Mouse (Mus musculus): ENCODE measurements at regions not wholly inside any gene's neighbourhood (a gene's known extent, or its start where the extent isn't known, plus 50 kb on each side); places are given as distances from the start of the nearest gene placed in this dataset.

DNA sequence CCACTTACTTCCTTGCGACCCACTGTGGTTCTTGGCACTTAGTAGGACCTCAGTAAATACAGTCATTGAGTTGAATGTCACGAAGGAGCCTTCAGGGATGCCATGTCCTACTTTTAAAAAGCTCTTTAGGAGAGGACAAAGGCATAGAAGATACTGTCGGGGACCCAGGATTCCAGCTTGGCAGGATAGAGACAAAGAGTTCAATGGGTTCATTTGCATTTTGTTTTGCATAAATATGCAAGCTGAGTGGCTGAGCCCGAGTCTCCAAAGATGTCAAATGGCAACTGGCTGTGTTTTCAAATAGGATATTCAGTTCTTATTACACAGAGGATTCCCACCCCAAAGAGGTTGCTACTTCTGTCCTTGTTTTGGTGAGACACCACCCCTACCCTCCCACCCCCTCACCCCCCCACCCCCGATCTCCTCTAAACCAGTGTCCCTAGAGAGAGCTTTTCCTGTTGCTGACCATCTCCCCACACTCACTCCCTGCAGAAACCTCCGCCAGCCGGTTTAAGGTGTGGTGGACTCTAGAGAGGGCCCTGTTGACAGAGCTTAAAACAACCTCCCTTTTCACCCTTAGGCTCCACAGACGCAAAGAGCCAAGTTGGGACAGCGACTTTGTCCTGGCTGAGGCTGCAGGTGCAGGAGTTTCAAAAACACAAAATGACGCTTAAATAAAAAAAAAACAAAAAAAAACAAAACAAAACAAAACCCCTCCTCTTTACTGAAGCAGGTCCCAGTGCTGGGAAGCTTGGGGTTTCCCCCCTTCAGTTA lies 57.9 kb downstream of the Sox9 start:
- WGBS: 25% methylated on average over 10 of the region's 10 CpGs
- Histone ChIP-seq H3K9ac (ENCODE audit: low read depth, low read length) (no peak overlapping the region), H3K4me1 (ENCODE audit: control insufficient read depth, insufficient read depth, low read length) (no peaks in the 10 kb centered on the region), H3K4me3 (ENCODE audit: insufficient read depth, low read depth, low read length) (no peak overlapping the region), H3K36me3 (ENCODE audit: control insufficient read depth, insufficient read depth, low read length) (no peaks in the 10 kb centered on the region), H3K79me2 (ENCODE audit: control insufficient read depth, insufficient read depth, low read length) (no peaks in the 10 kb centered on the region), H3K27me3 (ENCODE audit: control insufficient read depth, insufficient read depth, low read length) (no peaks in the 10 kb centered on the region), H3K27ac (replicated peaks; ENCODE audit: insufficient read depth, low read depth, low read length) (no peak overlapping the region)
- TF ChIP-seq CTCF (IDR thresholded peaks at IDR 0.05; ENCODE audit: low read depth, low read length): no peak
- no peak for TF ChIP-seq POLR2A (IDR thresholded peaks at IDR 0.05; ENCODE audit: extremely low read depth, insufficient read depth, low read length)
- no peak for DNase-seq (ENCODE audit: extremely low read depth, low read depth, low spot score)

- Histone ChIP-seq H3K27ac (replicated peaks; ENCODE audit: insufficient read depth, low read depth, low read length) (no peak overlapping the region), H3K4me1 (ENCODE audit: control insufficient read depth, insufficient read depth, low read length) (no peaks in the 10 kb centered on the region), H3K79me2 (ENCODE audit: control insufficient read depth, insufficient read depth, low read length) (no peaks in the 10 kb centered on the region), H3K9ac (ENCODE audit: low read depth, low read length) (no peak overlapping the region), H3K4me3 (ENCODE audit: insufficient read depth, low read depth, low read length) (no peak overlapping the region), H3K36me3 (ENCODE audit: control insufficient read depth, insufficient read depth, low read length) (no peaks in the 10 kb centered on the region), H3K27me3 (ENCODE audit: control insufficient read depth, insufficient read depth, low read length) (no peaks in the 10 kb centered on the region)
- no peak for DNase-seq (ENCODE audit: extremely low read depth, low read depth, low spot score)
- TF ChIP-seq POLR2A (IDR thresholded peaks at IDR 0.05; ENCODE audit: extremely low read depth, insufficient read depth, low read length) (no peak), CTCF (IDR thresholded peaks at IDR 0.05; ENCODE audit: low read depth, low read length) (no peak)
- WGBS: 31% methylated on average over 10 of the region's 10 CpGs
Observed at GRCm38 (mm10) chr11:112840495-112840828, 58.4 kb downstream of the Sox9 start.

GRCm38 (mm10) chr11:112844258-112844901 lies 62.4 kb downstream of the Sox9 start:
- H3K27me3 ChIP-seq (ENCODE audit: control insufficient read depth, insufficient read depth, low read length): no peaks in the 10 kb centered on the region
- H3K36me3 ChIP-seq (ENCODE audit: control insufficient read depth, insufficient read depth, low read length): no peaks in the 10 kb centered on the region
- 47% methylated on average over 8 of the region's 8 CpGs for WGBS
- no peak overlapping the region for H3K9ac ChIP-seq (ENCODE audit: low read depth, low read length)
- H3K4me1 ChIP-seq (ENCODE audit: control insufficient read depth, insufficient read depth, low read length): no peaks in the 10 kb centered on the region
- no peak for TF ChIP-seq POLR2A (IDR thresholded peaks at IDR 0.05; ENCODE audit: extremely low read depth, insufficient read depth, low read length)
- no peak for TF ChIP-seq CTCF (IDR thresholded peaks at IDR 0.05; ENCODE audit: low read depth, low read length)
- no peak overlapping the region for H3K27ac ChIP-seq (replicated peaks; ENCODE audit: insufficient read depth, low read depth, low read length)
- H3K4me3 ChIP-seq (ENCODE audit: insufficient read depth, low read depth, low read length): no peak overlapping the region
- no peaks in the 10 kb centered on the region for H3K79me2 ChIP-seq (ENCODE audit: control insufficient read depth, insufficient read depth, low read length)
- DNase-seq (ENCODE audit: extremely low read depth, low read depth, low spot score): no peak

DNA sequence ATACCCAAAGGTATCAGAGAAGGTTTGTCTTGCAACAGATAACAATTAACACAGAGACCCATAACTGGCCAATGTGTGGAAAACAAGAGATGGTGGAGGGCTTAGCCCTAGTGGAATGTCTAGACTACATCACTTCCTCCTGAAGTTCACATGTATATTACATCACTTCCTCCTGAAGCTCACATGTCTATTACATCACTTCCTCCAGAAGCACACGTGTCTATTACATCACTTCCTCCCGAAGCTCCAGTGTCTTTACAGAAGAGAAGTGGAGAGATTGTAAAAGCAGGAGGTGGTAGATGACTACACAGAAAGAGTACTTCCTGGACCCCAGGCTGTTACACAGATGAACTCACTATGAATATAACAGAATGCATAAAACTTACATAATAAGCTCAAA lies 65.1 kb downstream of the Sox9 start:
- Histone ChIP-seq H3K9ac (ENCODE audit: low read depth, low read length) (no peak overlapping the region), H3K4me3 (ENCODE audit: insufficient read depth, low read depth, low read length) (no peak overlapping the region), H3K79me2 (ENCODE audit: control insufficient read depth, insufficient read depth, low read length) (no peaks in the 10 kb centered on the region), H3K4me1 (ENCODE audit: control insufficient read depth, insufficient read depth, low read length) (no peaks in the 10 kb centered on the region), H3K27me3 (ENCODE audit: control insufficient read depth, insufficient read depth, low read length) (no peaks in the 10 kb centered on the region), H3K27ac (replicated peaks; ENCODE audit: insufficient read depth, low read depth, low read length) (no peak overlapping the region), H3K36me3 (ENCODE audit: control insufficient read depth, insufficient read depth, low read length) (no peaks in the 10 kb centered on the region)
- WGBS: 91% methylated on average over 2 of the region's 2 CpGs
- TF ChIP-seq POLR2A (IDR thresholded peaks at IDR 0.05; ENCODE audit: extremely low read depth, insufficient read depth, low read length) (no peak), CTCF (IDR thresholded peaks at IDR 0.05; ENCODE audit: low read depth, low read length) (no peak)
- no peak for DNase-seq (ENCODE audit: extremely low read depth, low read depth, low spot score)

- Histone ChIP-seq H3K27ac (replicated peaks; ENCODE audit: insufficient read depth, low read depth, low read length) (no peak overlapping the region), H3K9ac (ENCODE audit: low read depth, low read length) (no peak overlapping the region), H3K4me1 (ENCODE audit: control insufficient read depth, insufficient read depth, low read length) (no peaks in the 10 kb centered on the region), H3K27me3 (ENCODE audit: control insufficient read depth, insufficient read depth, low read length) (no peaks in the 10 kb centered on the region), H3K79me2 (ENCODE audit: control insufficient read depth, insufficient read depth, low read length) (no peaks in the 10 kb centered on the region), H3K4me3 (ENCODE audit: insufficient read depth, low read depth, low read length) (no peak overlapping the region), H3K36me3 (ENCODE audit: control insufficient read depth, insufficient read depth, low read length) (no peaks in the 10 kb centered on the region)
- DNase-seq (ENCODE audit: extremely low read depth, low read depth, low spot score): no peak
- WGBS: 87% methylated on average over 3 of the region's 3 CpGs
- TF ChIP-seq CTCF (IDR thresholded peaks at IDR 0.05; ENCODE audit: low read depth, low read length) (no peak), POLR2A (IDR thresholded peaks at IDR 0.05; ENCODE audit: extremely low read depth, insufficient read depth, low read length) (no peak)
Observed at GRCm38 (mm10) chr11:112847851-112848250, 65.8 kb downstream of the Sox9 start.

GRCm38 (mm10) chr11:112849974-112850373 lies 68.0 kb downstream of the Sox9 start:
- no peak for DNase-seq (ENCODE audit: extremely low read depth, low read depth, low spot score)
- H3K9ac ChIP-seq (ENCODE audit: low read depth, low read length): no peak overlapping the region
- no peaks in the 10 kb centered on the region for H3K4me1 ChIP-seq (ENCODE audit: control insufficient read depth, insufficient read depth, low read length)
- H3K79me2 ChIP-seq (ENCODE audit: control insufficient read depth, insufficient read depth, low read length): no peaks in the 10 kb centered on the region
- H3K4me3 ChIP-seq (ENCODE audit: insufficient read depth, low read depth, low read length): no peak overlapping the region
- no peak overlapping the region for H3K27ac ChIP-seq (replicated peaks; ENCODE audit: insufficient read depth, low read depth, low read length)
- H3K27me3 ChIP-seq (ENCODE audit: control insufficient read depth, insufficient read depth, low read length): no peaks in the 10 kb centered on the region
- no peaks in the 10 kb centered on the region for H3K36me3 ChIP-seq (ENCODE audit: control insufficient read depth, insufficient read depth, low read length)
- 82% methylated on average over 5 of the region's 5 CpGs for WGBS
- no peak for TF ChIP-seq CTCF (IDR thresholded peaks at IDR 0.05; ENCODE audit: low read depth, low read length)
- TF ChIP-seq POLR2A (IDR thresholded peaks at IDR 0.05; ENCODE audit: extremely low read depth, insufficient read depth, low read length): no peak
